Mouse (Mus musculus): ENCODE data around the gene Soat2. TPM values are rescaled to one million over a fixed set of nuclear protein-coding genes. Genes with fewer than 3 reads are reported as not detected.

Gene Soat2
- 0.16 and 0.25 TPM in 2 replicates for polyA plus RNA-seq (2012; rRNA removed)

GRCm38 (mm10) chr15:102150301-102151135, at the start of gene Soat2:
Soat2 (plus strand) TSS chr15:102150526.
- DNase-seq (ENCODE audit: extremely low spot score in 1 of 2, low spot score in 1 of 2): no peak

- peak in 1 of 2 experiments; percentile 58 for DNase-seq (ENCODE audit: extremely low spot score in 1 of 2, low spot score in 1 of 2)
Measured at GRCm38 (mm10) chr15:102100996-102101671, 49.2 kb upstream of the Soat2 start.

GRCm38 (mm10) chr15:102101672-102102541, 48.4 kb upstream of the Soat2 start:
- DNase-seq (ENCODE audit: extremely low spot score in 1 of 2, low spot score in 1 of 2): no peak

- no peak for DNase-seq (ENCODE audit: extremely low spot score in 1 of 2, low spot score in 1 of 2)
Measured at GRCm38 (mm10) chr15:102102548-102103121, 47.7 kb upstream of the Soat2 start.

GRCm38 (mm10) chr15:102103371-102103946, 46.9 kb upstream of the Soat2 start:
- no peak for DNase-seq (ENCODE audit: extremely low spot score in 1 of 2, low spot score in 1 of 2)

- DNase-seq (ENCODE audit: extremely low spot score in 1 of 2, low spot score in 1 of 2): no peak
Measured at GRCm38 (mm10) chr15:102103947-102104555, 46.3 kb upstream of the Soat2 start.

GRCm38 (mm10) chr15:102105360-102105759, 45.0 kb upstream of the Soat2 start:
- DNase-seq (ENCODE audit: extremely low spot score in 1 of 2, low spot score in 1 of 2): no peak

GRCm38 (mm10) chr15:102105764-102106730, 44.3 kb upstream of the Soat2 start:
- no peak for DNase-seq (ENCODE audit: extremely low spot score in 1 of 2, low spot score in 1 of 2)

GRCm38 (mm10) chr15:102106754-102107456, 43.4 kb upstream of the Soat2 start:
- DNase-seq (ENCODE audit: extremely low spot score in 1 of 2, low spot score in 1 of 2): no peak

GRCm38 (mm10) chr15:102107689-102108573, 42.4 kb upstream of the Soat2 start:
- DNase-seq (ENCODE audit: extremely low spot score in 1 of 2, low spot score in 1 of 2): peak in 1 of 2 experiments; percentile 87

GRCm38 (mm10) chr15:102108651-102109525, 41.4 kb upstream of the Soat2 start:
- peak; percentile 67 to 90 for DNase-seq (ENCODE audit: extremely low spot score in 1 of 2, low spot score in 1 of 2)

- DNase-seq (ENCODE audit: extremely low spot score in 1 of 2, low spot score in 1 of 2): no peak
Measured at GRCm38 (mm10) chr15:102110271-102110670, 40.1 kb upstream of the Soat2 start.

GRCm38 (mm10) chr15:102110701-102111494, 39.4 kb upstream of the Soat2 start:
- DNase-seq (ENCODE audit: extremely low spot score in 1 of 2, low spot score in 1 of 2): no peak

GRCm38 (mm10) chr15:102111495-102111829, 38.9 kb upstream of the Soat2 start:
- no peak for DNase-seq (ENCODE audit: extremely low spot score in 1 of 2, low spot score in 1 of 2)

GRCm38 (mm10) chr15:102112181-102112580, 38.1 kb upstream of the Soat2 start:
- no peak for DNase-seq (ENCODE audit: extremely low spot score in 1 of 2, low spot score in 1 of 2)
